Mouse (Mus musculus) midbrain, embryonic 16.5 days (tissue): Measurements from ENCODE around the gene Derl3. TPM values are rescaled to one million over a fixed set of nuclear protein-coding genes. Genes with fewer than 3 reads are reported as not detected.

ENCODE experiments used
- ATAC-seq: fragments of 200-750 bp; cut with Nextera tagmentation; 2 replicates; pipeline ENCODE4 v1.8.0; 2017; ENCODE audit warnings: moderate TSS enrichment
- H3K27ac ChIP-seq: fragments of 300-500 bp; sonication (generic); 2 replicates; pipeline ENCODE4 v1.5.1; 2014; ENCODE audit warnings: mild to moderate bottlenecking, low read length, mixed read lengths
- H3K27me3 ChIP-seq: fragments of 300-500 bp; sonication (generic); 2 replicates; pipeline ENCODE4 v1.6.1; 2014; ENCODE audit warnings: low read depth, low read length, mixed read lengths; ENCODE audit not compliant: control insufficient read depth, insufficient read depth
- H3K36me3 ChIP-seq: fragments of 300-500 bp; sonication (generic); 2 replicates; pipeline ENCODE4 v1.6.1; 2014; ENCODE audit warnings: mild to moderate bottlenecking, low read length, moderate library complexity, mixed read lengths; ENCODE audit not compliant: control insufficient read depth, insufficient read depth
- H3K4me1 ChIP-seq: fragments of 300-500 bp; sonication (generic); 2 replicates; pipeline ENCODE4 v1.6.1; 2014; ENCODE audit warnings: mild to moderate bottlenecking, low read length, mixed read lengths; ENCODE audit not compliant: control insufficient read depth, insufficient read depth
- H3K4me2 ChIP-seq: fragments of 300-500 bp; sonication (generic); 2 replicates; pipeline ENCODE4 v1.6.1; 2014; ENCODE audit warnings: mild to moderate bottlenecking, low read length, mixed read lengths
- H3K4me3 ChIP-seq: fragments of 300-500 bp; sonication (generic); 2 replicates; pipeline ENCODE4 v1.5.1; 2014; ENCODE audit warnings: low read depth, mild to moderate bottlenecking, low read length, moderate library complexity, mixed read lengths
- H3K9ac ChIP-seq: fragments of 300-500 bp; sonication (generic); 2 replicates; pipeline ENCODE4 v1.6.1; 2014; ENCODE audit warnings: low read depth, low read length, mixed read lengths
- H3K9me3 ChIP-seq: fragments of 300-500 bp; sonication (generic); replicated peaks from 2 replicates; pipeline ENCODE4 v1.6.1; 2014; ENCODE audit warnings: mild to moderate bottlenecking, low read length, mixed read lengths; ENCODE audit not compliant: control insufficient read depth, poor library complexity, severe bottlenecking
- WGBS: fragments of 180-500 bp; shearing (Covaris S2); extraction: QIAGEN DNeasy Blood & Tissue Kit; methylation state at CpG from one replicate; pipeline ENCODE4 v1.1.7; 2014; 5-methylcytosine and 5-hydroxymethylcytosine counted together
- polyA plus RNA-seq: library from polyadenylated mRNA; unstranded; fragments of >200 nt; fragmentation: Nextera tagmentation; extraction: Ambion mirVana; gene quantifications from 2 replicates; pipeline ENCODE4 v1.2.1, GENCODE M21; 2015

Derl3 gene
- polyA plus RNA-seq, 1 experiment from 2014 or later: 1.4 TPM

- peaks cover 27% of the 10 kb centered on the region for H3K4me1 ChIP-seq
- H3K4me3 ChIP-seq: peak overlapping the region; percentile 55; the same call in 1 of the 2 replicates
- H3K4me2 ChIP-seq: peak overlapping the region; percentile 86
- H3K27me3 ChIP-seq: no peaks in the 10 kb centered on the region
- no peak overlapping the region for H3K9ac ChIP-seq
- peak overlapping the region; percentile 90 for H3K27ac ChIP-seq
- H3K36me3 ChIP-seq: peaks cover 2% of the 10 kb centered on the region; the same call in 1 of the 2 replicates
- no peak for ATAC-seq
- H3K9me3 ChIP-seq: no peaks in the 10 kb centered on the region
- WGBS: 23% methylated on average over 7 of the region's 7 CpGs
Observed at GRCm38 (mm10) chr10:75860746-75861145, 32.5 kb upstream of the Derl3 start.

- H3K4me3 ChIP-seq: no peak overlapping the region
- ATAC-seq: no peak
- no peak overlapping the region for H3K9ac ChIP-seq
- H3K4me1 ChIP-seq: peaks cover 27% of the 10 kb centered on the region
- no peaks in the 10 kb centered on the region for H3K9me3 ChIP-seq
- peaks cover 2% of the 10 kb centered on the region; the same call in 1 of the 2 replicates for H3K36me3 ChIP-seq
- no peak overlapping the region for H3K4me2 ChIP-seq
- H3K27ac ChIP-seq: no peak overlapping the region
- 47% methylated on average over 5 of the region's 5 CpGs for WGBS
- no peaks in the 10 kb centered on the region for H3K27me3 ChIP-seq
Observed at GRCm38 (mm10) chr10:75861587-75861986, 31.6 kb upstream of the Derl3 start.

GRCm38 (mm10) chr10:75872025-75872914 lies 20.9 kb upstream of the Derl3 start:
- no peaks in the 10 kb centered on the region for H3K9me3 ChIP-seq

GRCm38 (mm10) chr10:75872915-75873542 lies 20.2 kb upstream of the Derl3 start:
- WGBS: under 1% methylated on average over 11 of the region's 11 CpGs
- peak overlapping the region; percentile 61 for H3K9ac ChIP-seq
- peak overlapping the region; percentile 83 for H3K27ac ChIP-seq

More at GRCm38 (mm10) chr10:75872025-75872914, 20.9 kb upstream of the Derl3 start:
- Histone ChIP-seq H3K4me2 (peak overlapping the region; percentile 60), H3K27ac (peak overlapping the region; percentile 83), H3K36me3 (no peaks in the 10 kb centered on the region), H3K4me1 (peaks cover 8% of the 10 kb centered on the region), H3K9ac (peak overlapping the region; percentile 61), H3K27me3 (no peaks in the 10 kb centered on the region), H3K4me3 (peak overlapping the region; percentile 37)
- WGBS: 34% methylated on average over 10 of the region's 10 CpGs
- ATAC-seq: peak; percentile 8; the same call in 1 of the 2 replicates

GRCm38 (mm10) chr10:75873543-75874170 lies 19.6 kb upstream of the Derl3 start:
- ATAC-seq: 0 out of 2 replicates have a peak, but pooled peaks have one; percentile 19
- Histone ChIP-seq H3K4me1 (peaks cover 8% of the 10 kb centered on the region), H3K27ac (peak overlapping the region; percentile 83), H3K4me2 (peak overlapping the region; percentile 60), H3K36me3 (no peaks in the 10 kb centered on the region), H3K9me3 (no peaks in the 10 kb centered on the region), H3K9ac (peak overlapping the region; percentile 55), H3K27me3 (no peaks in the 10 kb centered on the region), H3K4me3 (peak overlapping the region; percentile 37)
- 5% methylated on average over 10 of the region's 10 CpGs for WGBS

More at GRCm38 (mm10) chr10:75872915-75873542, 20.2 kb upstream of the Derl3 start:
- H3K4me3 ChIP-seq: peak overlapping the region; percentile 37
- peaks cover 8% of the 10 kb centered on the region for H3K4me1 ChIP-seq
- H3K36me3 ChIP-seq: no peaks in the 10 kb centered on the region
- no peaks in the 10 kb centered on the region for H3K27me3 ChIP-seq
- ATAC-seq: peak; percentile 98
- H3K4me2 ChIP-seq: peak overlapping the region; percentile 60
- H3K9me3 ChIP-seq: no peaks in the 10 kb centered on the region

GRCm38 (mm10) chr10:75878836-75879235 lies 14.4 kb upstream of the Derl3 start:
- Histone ChIP-seq H3K4me2 (no peak overlapping the region), H3K4me1 (peaks cover 1% of the 10 kb centered on the region; the same call in 1 of the 2 replicates), H3K36me3 (no peaks in the 10 kb centered on the region), H3K27ac (no peak overlapping the region), H3K4me3 (no peak overlapping the region), H3K27me3 (no peaks in the 10 kb centered on the region), H3K9ac (no peak overlapping the region), H3K9me3 (no peaks in the 10 kb centered on the region)
- ATAC-seq: no peak
- 83% methylated on average over 3 of the region's 3 CpGs for WGBS

GRCm38 (mm10) chr10:75880351-75880750 lies 12.9 kb upstream of the Derl3 start:
- Histone ChIP-seq H3K36me3 (no peaks in the 10 kb centered on the region), H3K9me3 (no peaks in the 10 kb centered on the region), H3K4me3 (no peak overlapping the region), H3K27ac (no peak overlapping the region), H3K4me2 (no peak overlapping the region), H3K4me1 (no peaks in the 10 kb centered on the region), H3K27me3 (no peaks in the 10 kb centered on the region), H3K9ac (no peak overlapping the region)
- no peak for ATAC-seq
- WGBS: 95% methylated on average over 10 of the region's 10 CpGs

- Histone ChIP-seq H3K4me3 (no peak overlapping the region), H3K36me3 (no peaks in the 10 kb centered on the region), H3K27me3 (no peaks in the 10 kb centered on the region), H3K27ac (no peak overlapping the region), H3K4me2 (no peak overlapping the region), H3K9ac (no peak overlapping the region), H3K4me1 (no peaks in the 10 kb centered on the region), H3K9me3 (no peaks in the 10 kb centered on the region)
- no peak for ATAC-seq
- 63% methylated on average over 6 of the region's 6 CpGs for WGBS
Observed at GRCm38 (mm10) chr10:75880771-75881577, 12.2 kb upstream of the Derl3 start.
